Mouse (Mus musculus) intestine, embryonic 15.5 days (tissue): ENCODE results near the gene Apopt1. TPM values are rescaled to one million over a fixed set of nuclear protein-coding genes. Genes with fewer than 3 reads are reported as not detected.

Experiments used
- ATAC-seq: fragments of 200-750 bp; cut with Nextera tagmentation; 2 replicates; pipeline ENCODE4 v1.8.0; 2017; ENCODE audit warnings: moderate TSS enrichment, moderate library complexity
- H3K27ac ChIP-seq: fragments of 300-500 bp; sonication (generic); 2 replicates; pipeline ENCODE4 v1.5.1; 2015; ENCODE audit warnings: mild to moderate bottlenecking, inconsistent platforms
- H3K27me3 ChIP-seq: fragments of 300-500 bp; sonication (generic); replicated peaks from 2 replicates; pipeline ENCODE4 v1.6.1; 2015; ENCODE audit warnings: inconsistent platforms
- H3K36me3 ChIP-seq: fragments of 300-500 bp; sonication (generic); 2 replicates; pipeline ENCODE4 v1.6.1; 2015; ENCODE audit warnings: inconsistent platforms
- H3K4me1 ChIP-seq: fragments of 300-500 bp; sonication (generic); replicated peaks from 2 replicates; pipeline ENCODE4 v1.6.1; 2015; ENCODE audit warnings: inconsistent platforms
- H3K4me2 ChIP-seq: fragments of 300-500 bp; sonication (generic); replicated peaks from 2 replicates; pipeline ENCODE4 v1.6.1; 2015; ENCODE audit warnings: mild to moderate bottlenecking, inconsistent platforms
- H3K4me3 ChIP-seq: fragments of 300-500 bp; sonication (generic); replicated peaks from 2 replicates; pipeline ENCODE4 v1.5.1; 2015; ENCODE audit warnings: inconsistent platforms
- H3K9ac ChIP-seq: fragments of 300-500 bp; sonication (generic); 2 replicates; pipeline ENCODE4 v1.6.1; 2015; ENCODE audit warnings: inconsistent platforms
- H3K9me3 ChIP-seq: fragments of 300-500 bp; sonication (generic); 2 replicates; pipeline ENCODE4 v1.6.1; 2016; ENCODE audit warnings: inconsistent platforms
- WGBS: fragments of 180-500 bp; shearing (Covaris S2); methylation state at CpG from one replicate; pipeline ENCODE4 v1.1.7; 2015; 5-methylcytosine and 5-hydroxymethylcytosine counted together
- polyA plus RNA-seq: library from polyadenylated mRNA; unstranded; fragments of >200 nt; fragmentation: Nextera tagmentation; extraction: Ambion mirVana; gene quantifications from 2 replicates; pipeline ENCODE4 v1.2.1, GENCODE M21; 2015

The Apopt1 gene
- polyA plus RNA-seq, 1 experiment from 2014 or later, result 51.8 TPM

DNA sequence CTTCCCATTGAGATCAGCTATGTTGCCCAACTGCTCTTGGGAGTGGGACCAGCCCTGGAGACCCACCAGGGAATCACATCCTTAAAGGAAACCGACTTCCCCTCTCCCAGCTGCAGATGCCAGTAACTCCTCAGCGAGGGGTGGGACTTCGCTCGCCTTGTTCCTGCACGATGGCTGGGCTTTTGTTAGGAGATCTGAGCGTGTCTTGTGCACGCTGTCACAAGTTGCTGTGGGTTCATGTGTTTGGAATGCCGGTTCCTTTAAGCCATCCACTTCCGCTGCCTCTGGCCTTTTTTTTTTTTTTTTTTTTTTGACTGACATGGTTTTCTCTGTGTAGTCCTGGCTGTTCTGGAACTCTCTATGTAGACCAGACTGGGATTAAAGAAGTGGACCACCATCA lies 24.3 kb downstream of the Apopt1 start:
- WGBS, result 52% methylated on average over 9 of the region's 9 CpGs
- no peak for ATAC-seq
- Histone ChIP-seq H3K9me3 (no peaks in the 10 kb centered on the region), H3K27ac (no peak overlapping the region), H3K27me3 (no peaks in the 10 kb centered on the region), H3K36me3 (no peaks in the 10 kb centered on the region), H3K4me3 (no peak overlapping the region), H3K4me2 (no peak overlapping the region), H3K9ac (no peak overlapping the region), H3K4me1 (peaks cover 4% of the 10 kb centered on the region; the same call in 1 of the 2 replicates)

DNA sequence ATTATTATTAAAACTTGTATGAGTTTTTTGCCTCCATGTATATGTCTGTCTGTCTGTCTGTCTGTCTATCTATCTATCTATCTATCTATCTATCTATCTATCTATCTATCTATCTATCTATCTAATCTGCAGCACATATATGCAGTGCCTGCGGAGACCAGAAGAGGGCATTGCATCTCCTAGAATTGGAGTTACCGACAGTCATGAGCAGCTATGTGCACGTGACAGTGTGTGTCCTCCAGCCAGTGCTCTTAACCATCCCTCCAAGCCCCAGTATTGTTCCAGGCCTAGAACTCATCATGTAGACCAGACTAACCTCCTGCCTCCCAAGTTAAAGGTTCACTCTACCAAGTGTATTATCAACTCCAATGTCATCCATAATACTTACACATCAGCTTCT lies 25.7 kb downstream of the Apopt1 start:
- Histone ChIP-seq H3K27ac (no peak overlapping the region), H3K4me3 (no peak overlapping the region), H3K4me2 (no peak overlapping the region), H3K36me3 (no peaks in the 10 kb centered on the region), H3K9me3 (no peaks in the 10 kb centered on the region), H3K4me1 (peaks cover 6% of the 10 kb centered on the region), H3K9ac (no peak overlapping the region), H3K27me3 (no peaks in the 10 kb centered on the region)
- whole genome bisulfite sequencing, result 15% methylated on average over 3 of the region's 3 CpGs
- ATAC-seq, result 0 out of 2 replicates have a peak, but pooled peaks have one; percentile 26

DNA sequence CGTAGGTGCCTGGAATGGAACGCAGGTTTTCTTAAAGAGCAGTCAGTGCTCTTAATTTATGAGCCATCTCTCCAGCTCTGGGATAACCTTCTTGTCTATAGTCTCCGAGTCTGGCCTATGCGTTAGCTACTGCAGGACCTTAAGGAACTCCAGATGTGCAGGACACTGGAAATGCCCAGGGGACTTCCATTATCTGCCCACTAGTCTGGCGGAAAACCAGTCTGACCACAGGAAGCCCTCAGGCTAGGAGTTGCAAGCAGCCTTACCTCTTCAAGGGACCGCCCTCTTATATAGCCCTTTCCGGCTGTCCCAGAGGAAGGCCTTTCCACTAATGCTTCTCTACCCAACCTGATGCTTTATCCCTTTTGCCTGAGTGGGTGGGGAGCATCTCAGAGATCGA lies 28.3 kb downstream of the Apopt1 start:
- Histone ChIP-seq H3K27me3 (no peaks in the 10 kb centered on the region), H3K9me3 (no peaks in the 10 kb centered on the region), H3K27ac (no peak overlapping the region), H3K36me3 (no peaks in the 10 kb centered on the region), H3K4me1 (peaks cover 19% of the 10 kb centered on the region), H3K9ac (no peak overlapping the region), H3K4me3 (no peak overlapping the region), H3K4me2 (no peak overlapping the region)
- WGBS, result 65% methylated on average over 8 of the region's 8 CpGs
- no peak for ATAC-seq

GRCm38 (mm10) chr12:111743419-111743818 lies 30.4 kb downstream of the Apopt1 start:
- Histone ChIP-seq H3K36me3 (no peaks in the 10 kb centered on the region), H3K27me3 (no peaks in the 10 kb centered on the region), H3K9me3 (no peaks in the 10 kb centered on the region), H3K9ac (no peak overlapping the region), H3K4me3 (no peak overlapping the region), H3K4me1 (peaks cover 23% of the 10 kb centered on the region), H3K27ac (peak overlapping the region; percentile 57), H3K4me2 (peak overlapping the region; percentile 11; the same call in 1 of the 2 replicates)
- 37% methylated on average over 2 of the region's 2 CpGs for WGBS
- ATAC-seq, result peak; percentile 71

DNA sequence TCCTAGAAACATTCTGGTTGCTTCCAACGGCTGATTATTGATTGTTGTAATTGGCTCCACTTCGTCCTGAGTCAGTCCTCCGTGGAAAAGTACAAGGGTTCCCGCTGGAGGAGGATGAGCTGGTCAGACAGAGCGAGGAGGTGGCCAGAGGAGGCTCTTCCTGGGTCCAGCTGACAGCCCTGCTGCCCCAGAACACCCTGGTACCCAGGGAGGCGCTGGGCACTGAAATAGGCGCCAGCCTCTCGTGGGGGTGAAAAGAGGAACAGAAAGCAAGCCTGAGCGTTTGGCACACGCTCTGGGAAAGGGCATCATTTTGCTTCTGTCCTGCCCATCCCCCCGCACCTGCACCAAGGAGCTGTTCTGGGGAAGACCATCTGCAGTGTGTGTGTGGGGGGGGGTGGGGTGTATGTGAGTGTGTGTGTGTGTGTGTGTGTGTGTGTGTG lies 30.9 kb downstream of the Apopt1 start:
- no peak for ATAC-seq
- H3K4me2 ChIP-seq, result 0 out of 2 replicates have a peak overlapping the region, but pooled peaks have one; percentile 11
- 64% methylated on average over 11 of the region's 11 CpGs for WGBS

GRCm38 (mm10) chr12:111745274-111745673 lies 32.2 kb downstream of the Apopt1 start:
- no peak overlapping the region for H3K27ac ChIP-seq
- no peak overlapping the region for H3K9ac ChIP-seq
- ATAC-seq, result no peak; the same call in 1 of the 2 replicates
- H3K4me3 ChIP-seq, result no peak overlapping the region
- no peak overlapping the region for H3K4me2 ChIP-seq
- H3K27me3 ChIP-seq, result no peaks in the 10 kb centered on the region
- WGBS, result 82% methylated on average over 6 of the region's 6 CpGs
- H3K4me1 ChIP-seq, result peaks cover 23% of the 10 kb centered on the region
- no peaks in the 10 kb centered on the region for H3K36me3 ChIP-seq
- no peaks in the 10 kb centered on the region for H3K9me3 ChIP-seq

More for the DNA sequence above, 30.9 kb downstream of the Apopt1 start:
- Histone ChIP-seq H3K4me1 (peaks cover 23% of the 10 kb centered on the region), H3K4me3 (no peak overlapping the region), H3K27me3 (no peaks in the 10 kb centered on the region), H3K9me3 (no peaks in the 10 kb centered on the region), H3K9ac (no peak overlapping the region), H3K36me3 (no peaks in the 10 kb centered on the region), H3K27ac (peak overlapping the region; percentile 57)

- H3K27ac ChIP-seq, result peak overlapping the region; percentile 74
- H3K4me3 ChIP-seq, result no peak overlapping the region
- H3K27me3 ChIP-seq, result no peaks in the 10 kb centered on the region
- no peaks in the 10 kb centered on the region for H3K9me3 ChIP-seq
- peak; percentile 86 for ATAC-seq
- no peaks in the 10 kb centered on the region for H3K36me3 ChIP-seq
- peaks cover 23% of the 10 kb centered on the region for H3K4me1 ChIP-seq
- WGBS, result 30% methylated on average over 5 of the region's 5 CpGs
- peak overlapping the region; percentile 31; the same call in 1 of the 2 replicates for H3K4me2 ChIP-seq
- H3K9ac ChIP-seq, result no peak overlapping the region
Observed at GRCm38 (mm10) chr12:111746091-111746490, 33.0 kb downstream of the Apopt1 start.

DNA sequence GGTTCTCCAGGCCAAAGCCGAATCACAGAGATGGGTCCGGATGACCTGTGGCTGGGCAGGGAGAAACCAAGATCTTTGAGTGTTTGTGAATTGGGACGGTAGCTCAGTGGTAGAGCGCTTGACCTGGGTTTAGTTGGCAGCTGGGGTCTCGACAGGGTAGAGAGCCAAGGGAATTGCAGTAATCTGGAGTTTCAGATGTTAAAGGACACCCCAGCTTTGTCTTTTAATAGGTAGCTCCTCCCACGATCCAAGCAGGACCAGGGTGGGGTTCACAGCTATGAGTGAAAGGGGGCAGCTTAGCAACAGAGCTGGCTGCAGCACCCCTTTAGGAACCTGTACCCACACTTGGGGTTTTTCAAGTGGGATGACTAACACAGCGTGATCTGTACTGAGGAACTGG lies 34.4 kb downstream of the Apopt1 start:
- H3K4me3 ChIP-seq, result no peak overlapping the region
- no peak overlapping the region for H3K9ac ChIP-seq
- WGBS, result 87% methylated on average over 7 of the region's 7 CpGs
- no peaks in the 10 kb centered on the region for H3K9me3 ChIP-seq
- no peaks in the 10 kb centered on the region for H3K36me3 ChIP-seq
- H3K4me2 ChIP-seq, result no peak overlapping the region
- H3K27me3 ChIP-seq, result no peaks in the 10 kb centered on the region
- no peak overlapping the region for H3K27ac ChIP-seq
- H3K4me1 ChIP-seq, result peaks cover 23% of the 10 kb centered on the region
- ATAC-seq, result no peak

DNA sequence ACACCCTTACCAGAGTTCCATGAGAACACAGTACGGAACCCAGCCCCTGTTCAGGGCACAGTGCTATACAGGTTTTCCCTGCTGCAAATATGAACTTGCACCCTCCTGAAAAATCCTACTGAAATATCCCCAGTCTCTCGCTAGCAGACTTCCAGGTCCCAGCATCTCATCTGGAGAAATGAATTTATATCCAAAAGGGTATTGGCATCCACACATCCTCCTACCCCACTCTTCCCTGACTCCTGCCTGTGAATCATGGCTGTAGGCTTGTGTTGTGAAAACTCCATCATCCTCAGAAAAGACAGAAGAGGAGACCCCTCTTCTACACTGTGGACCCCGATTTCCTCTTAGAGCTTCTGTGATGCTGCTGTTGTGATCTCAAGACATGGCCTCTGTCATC lies 37.7 kb downstream of the Apopt1 start:
- Histone ChIP-seq H3K36me3 (no peaks in the 10 kb centered on the region), H3K27ac (no peak overlapping the region), H3K4me1 (peaks cover 10% of the 10 kb centered on the region), H3K4me3 (no peak overlapping the region), H3K9ac (no peak overlapping the region), H3K9me3 (no peaks in the 10 kb centered on the region), H3K27me3 (no peaks in the 10 kb centered on the region), H3K4me2 (no peak overlapping the region)
- WGBS, result 91% methylated on average over 3 of the region's 3 CpGs
- no peak for ATAC-seq

DNA sequence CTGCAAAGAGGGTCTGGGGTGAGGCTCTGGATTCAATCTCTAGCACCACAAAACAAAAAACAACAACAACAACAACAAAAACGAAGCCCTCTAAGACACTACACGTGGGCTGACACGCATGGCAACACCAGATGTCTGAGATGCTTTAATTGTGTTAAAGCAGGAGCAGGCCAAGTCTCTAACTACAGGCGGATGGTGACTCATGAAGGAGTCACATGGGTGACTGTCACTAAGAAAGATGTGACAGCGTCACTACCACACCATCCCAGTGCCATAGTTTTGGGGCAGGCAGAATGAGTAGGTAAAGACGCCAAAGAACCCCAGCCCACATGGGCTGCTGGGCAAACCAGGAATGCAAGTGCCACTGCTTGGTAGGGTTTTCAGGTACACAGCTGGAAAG lies 39.4 kb downstream of the Apopt1 start:
- no peak for ATAC-seq

DNA sequence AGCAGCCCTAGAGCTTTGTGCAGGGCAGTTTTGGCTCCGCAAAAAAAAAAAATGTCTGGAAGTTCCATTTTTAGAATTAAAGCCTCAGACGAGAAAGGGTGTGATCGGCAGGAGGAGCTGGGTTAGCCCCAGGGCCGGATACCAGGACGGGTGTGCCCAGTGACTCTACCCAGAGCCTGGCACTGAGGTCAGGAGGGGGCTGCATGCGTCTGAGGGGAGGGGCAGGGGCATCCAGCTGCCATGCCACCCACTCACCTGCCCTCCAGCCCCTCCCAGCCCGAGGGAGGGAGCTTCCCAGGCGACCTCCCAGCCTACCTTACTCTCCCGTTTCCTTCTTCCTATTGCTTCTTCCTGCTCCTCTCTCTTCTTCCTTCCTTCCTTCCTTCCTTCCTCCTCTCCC lies 40.3 kb downstream of the Apopt1 start:
- ATAC-seq, result no peak
- Histone ChIP-seq H3K27me3 (no peaks in the 10 kb centered on the region), H3K27ac (no peak overlapping the region), H3K4me1 (peaks cover 10% of the 10 kb centered on the region), H3K4me2 (no peak overlapping the region), H3K4me3 (no peak overlapping the region), H3K9ac (no peak overlapping the region), H3K36me3 (no peaks in the 10 kb centered on the region), H3K9me3 (no peaks in the 10 kb centered on the region)
- WGBS, result 55% methylated on average over 9 of the region's 9 CpGs

More for the DNA sequence above, 39.4 kb downstream of the Apopt1 start:
- H3K4me3 ChIP-seq, result no peak overlapping the region
- H3K27me3 ChIP-seq, result no peaks in the 10 kb centered on the region
- no peak overlapping the region for H3K4me2 ChIP-seq
- WGBS, result 87% methylated on average over 6 of the region's 6 CpGs
- no peak overlapping the region for H3K9ac ChIP-seq
- H3K27ac ChIP-seq, result no peak overlapping the region
- H3K36me3 ChIP-seq, result no peaks in the 10 kb centered on the region
- no peaks in the 10 kb centered on the region for H3K9me3 ChIP-seq
- peaks cover 2% of the 10 kb centered on the region; the same call in 1 of the 2 replicates for H3K4me1 ChIP-seq

- Histone ChIP-seq H3K9me3 (no peaks in the 10 kb centered on the region), H3K27ac (no peak overlapping the region), H3K4me3 (no peak overlapping the region), H3K9ac (no peak overlapping the region), H3K27me3 (no peaks in the 10 kb centered on the region), H3K4me1 (peaks cover 13% of the 10 kb centered on the region), H3K4me2 (no peak overlapping the region), H3K36me3 (no peaks in the 10 kb centered on the region)
- no peak for ATAC-seq
Observed at GRCm38 (mm10) chr12:111754710-111755109, 41.6 kb downstream of the Apopt1 start.

DNA sequence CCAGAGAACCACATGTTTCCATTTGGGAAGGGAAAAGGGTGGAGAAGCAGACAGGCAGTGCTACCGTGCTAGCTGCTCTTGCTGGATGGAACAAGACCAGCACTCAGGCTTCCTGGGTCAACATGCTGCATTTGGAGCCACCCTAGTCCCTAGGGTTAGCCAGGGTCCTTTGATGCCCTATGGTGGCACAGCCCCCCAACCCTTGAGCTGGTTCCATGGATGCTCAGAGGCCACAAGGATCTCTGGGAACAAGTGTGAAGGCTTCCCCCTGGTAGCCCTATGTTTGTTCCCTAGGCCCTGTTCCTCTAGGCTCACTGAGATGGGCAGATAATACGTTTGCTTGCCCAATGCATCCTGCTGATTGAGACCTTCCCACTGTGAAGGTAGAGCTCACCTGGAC lies 42.2 kb downstream of the Apopt1 start:
- H3K4me3 ChIP-seq, result no peak overlapping the region
- peaks cover 16% of the 10 kb centered on the region for H3K4me1 ChIP-seq
- H3K27ac ChIP-seq, result no peak overlapping the region
- no peaks in the 10 kb centered on the region for H3K27me3 ChIP-seq
- no peaks in the 10 kb centered on the region for H3K36me3 ChIP-seq
- H3K9ac ChIP-seq, result no peak overlapping the region
- H3K9me3 ChIP-seq, result no peaks in the 10 kb centered on the region
- no peak overlapping the region for H3K4me2 ChIP-seq
- ATAC-seq, result no peak
- WGBS, result 57% methylated on average over 2 of the region's 2 CpGs
